Mouse (Mus musculus) retina, postnatal 1 day (tissue): ENCODE results near the gene Lrig1.

ENCODE experiments used
- DNase-seq: peaks from one replicate; pipeline ENCODE4 v3.0.0-alpha.2; 2012

Gene Lrig1

DNA sequence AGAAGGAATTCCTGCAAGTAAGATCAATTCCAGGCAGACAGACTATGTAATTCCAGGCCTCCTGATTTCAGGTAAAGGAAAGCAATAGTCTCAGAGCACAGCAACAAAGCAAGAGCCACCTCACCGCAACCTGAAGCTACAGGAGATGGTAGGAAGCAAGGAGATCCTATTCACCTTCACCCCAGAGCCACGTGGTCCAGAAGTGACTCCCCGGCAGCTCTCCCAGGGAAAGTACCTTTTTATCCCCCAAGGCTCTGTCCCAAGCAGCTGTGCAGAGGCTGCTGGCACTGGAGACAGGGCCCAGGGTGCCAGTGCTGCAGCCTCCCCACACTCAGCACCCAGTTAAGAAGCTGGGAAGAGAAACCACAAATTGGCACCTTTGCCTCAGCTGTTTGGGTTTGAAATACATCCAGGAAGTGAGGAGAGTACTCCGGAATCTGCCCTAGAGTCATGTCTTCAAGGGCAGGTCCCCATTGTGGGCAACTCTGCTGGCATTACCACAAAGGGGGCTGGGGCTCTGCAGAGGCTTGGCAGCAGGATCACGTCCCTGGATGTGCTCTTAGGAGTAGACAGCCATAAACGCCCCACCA, 53.6 kb downstream of the Lrig1 start:
- no peak for DNase-seq

DNA sequence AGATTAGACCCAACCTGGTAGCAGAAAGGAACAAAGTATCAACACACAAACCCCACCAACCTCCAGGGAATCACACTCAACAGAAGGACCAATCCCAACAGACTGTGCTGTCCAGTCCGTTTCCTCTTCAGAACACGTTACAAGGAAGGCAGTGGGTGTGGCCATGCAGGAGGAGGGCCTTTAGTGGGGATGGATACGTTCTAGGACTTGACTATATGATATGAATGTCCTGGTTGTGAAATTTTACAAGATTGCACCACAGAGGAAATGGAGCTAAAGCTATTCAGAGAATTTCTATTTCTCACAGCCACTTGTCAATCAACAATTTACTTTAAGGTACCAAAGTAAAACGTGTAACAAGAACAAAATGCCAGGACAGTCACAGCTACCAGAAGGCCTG, 54.2 kb downstream of the Lrig1 start:
- no peak for DNase-seq

DNA sequence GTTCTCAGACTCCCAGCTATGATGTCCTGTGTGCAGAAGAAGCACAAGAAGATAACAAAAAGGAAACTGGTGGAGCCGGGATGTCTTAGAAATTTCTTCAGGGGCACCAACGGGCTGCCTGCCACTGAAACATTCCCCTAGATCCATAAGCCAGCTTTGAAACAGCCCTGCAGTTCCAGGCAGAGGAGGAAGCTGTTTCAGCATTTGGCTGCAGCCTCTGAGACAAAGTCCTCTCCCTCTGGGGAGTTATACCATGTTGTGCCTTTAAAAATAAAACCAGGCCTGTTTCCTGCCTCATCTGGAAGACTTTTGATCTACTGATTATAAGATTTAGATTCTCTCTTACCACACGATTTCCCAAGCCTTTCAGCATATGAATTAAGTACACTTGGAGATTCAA, 55.3 kb downstream of the Lrig1 start:
- no peak for DNase-seq

- DNase-seq, result no peak
Measured at GRCm38 (mm10) chr6:94643989-94644388, 56.0 kb downstream of the Lrig1 start.

GRCm38 (mm10) chr6:94642048-94642447, 57.9 kb downstream of the Lrig1 start:
- DNase-seq, result no peak

DNA sequence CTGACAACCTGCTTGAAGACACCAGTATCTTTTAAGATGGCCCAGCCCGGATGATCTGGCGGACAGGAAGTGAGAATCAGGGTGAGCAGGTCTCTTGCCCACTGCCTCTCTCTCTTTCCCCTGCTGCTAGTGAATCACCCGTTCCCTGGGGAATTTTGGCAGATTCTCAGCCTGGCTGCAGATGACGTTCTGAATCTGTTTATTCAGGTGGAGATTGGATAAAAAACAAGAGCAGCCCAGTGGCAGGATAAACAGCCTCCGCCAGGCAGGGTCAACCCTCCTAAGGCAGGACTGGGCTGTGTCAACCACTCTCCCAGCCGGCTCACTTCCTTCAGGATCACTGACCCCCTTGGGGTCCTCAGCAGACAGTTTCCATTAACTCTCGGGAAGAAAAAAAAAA, 59.7 kb downstream of the Lrig1 start:
- DNase-seq, result peak; percentile 63

- DNase-seq, result no peak
Measured at GRCm38 (mm10) chr6:94637024-94637434, 62.9 kb downstream of the Lrig1 start.

DNA sequence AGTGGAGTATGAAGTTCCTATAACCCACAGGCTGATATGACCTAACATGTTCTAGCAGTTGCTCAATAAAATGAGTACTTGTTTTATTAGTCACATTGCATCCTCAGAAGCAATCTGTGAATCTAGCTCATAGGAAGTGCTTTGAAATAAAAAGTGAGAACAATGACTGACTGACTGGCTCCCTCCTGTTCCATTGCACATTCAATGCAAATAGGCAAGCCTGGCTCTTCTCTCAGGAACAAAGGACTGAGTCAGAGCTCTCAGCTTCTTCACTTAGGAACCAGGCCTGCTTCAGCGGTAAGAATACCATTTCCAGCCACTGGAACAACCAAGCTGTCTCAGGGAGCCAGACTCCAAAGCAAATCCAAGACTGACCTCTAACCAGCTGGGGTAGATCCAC, 64.6 kb downstream of the Lrig1 start:
- no peak for DNase-seq

DNA sequence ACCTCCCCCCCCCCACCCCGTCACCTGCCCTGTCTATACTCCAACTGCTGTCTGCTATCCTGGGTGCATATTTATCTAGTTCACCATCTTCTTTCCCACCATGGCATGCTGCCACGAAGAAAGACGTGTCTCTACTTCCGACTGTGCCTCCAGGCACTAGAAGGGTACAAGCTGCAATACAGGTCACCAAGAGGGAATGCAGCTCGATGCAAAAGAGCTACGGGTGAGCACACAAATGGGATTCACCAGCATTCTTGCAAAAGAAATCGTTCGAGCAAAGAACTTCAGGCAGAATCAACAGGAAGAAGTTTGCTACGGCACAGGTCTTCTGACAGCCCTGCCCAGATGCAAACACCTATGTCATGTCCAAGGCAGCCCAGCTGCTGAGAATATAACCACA, 65.2 kb downstream of the Lrig1 start:
- no peak for DNase-seq

- no peak for DNase-seq
Measured at GRCm38 (mm10) chr6:94634274-94634673, 65.7 kb downstream of the Lrig1 start.

- DNase-seq, result no peak
Measured at GRCm38 (mm10) chr6:94631779-94632082, 68.2 kb downstream of the Lrig1 start.

DNA sequence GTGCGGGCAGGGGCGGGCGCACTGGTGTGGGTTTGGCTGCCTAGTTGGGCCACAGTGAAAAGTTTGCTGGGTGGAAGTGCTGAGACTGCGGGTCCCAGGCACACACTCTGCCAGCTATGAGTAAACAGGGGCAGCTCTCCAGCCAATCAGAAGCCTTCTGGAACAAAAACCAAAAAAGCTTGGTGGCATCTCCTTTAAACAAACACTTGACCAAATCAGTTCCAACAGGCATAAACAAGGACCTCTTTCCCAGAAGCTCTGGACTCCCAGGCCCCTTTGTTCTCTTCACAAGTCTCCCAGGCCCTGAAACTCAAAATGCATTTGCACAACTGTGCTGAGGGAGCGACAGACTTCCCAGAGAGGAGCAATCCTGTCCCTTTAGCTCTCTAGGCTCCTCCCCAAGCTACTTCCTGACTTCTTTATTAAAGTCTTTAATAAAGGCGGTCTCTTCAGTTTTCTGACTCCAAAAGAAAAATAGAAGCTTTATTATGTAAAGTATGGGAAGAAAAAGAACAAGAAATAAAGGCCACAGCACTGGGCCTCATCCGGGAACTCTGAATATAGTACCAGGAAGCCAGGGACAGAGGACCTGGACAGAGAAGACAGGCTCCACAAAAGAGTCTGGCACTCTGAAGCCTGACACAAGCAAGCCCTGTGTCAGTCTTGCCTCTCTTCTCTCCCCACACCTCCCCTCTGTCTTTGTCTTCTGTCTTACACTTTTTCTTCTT, 68.7 kb downstream of the Lrig1 start:
- no peak for DNase-seq

GRCm38 (mm10) chr6:94628787-94629186, 71.2 kb downstream of the Lrig1 start:
- DNase-seq, result no peak

DNA sequence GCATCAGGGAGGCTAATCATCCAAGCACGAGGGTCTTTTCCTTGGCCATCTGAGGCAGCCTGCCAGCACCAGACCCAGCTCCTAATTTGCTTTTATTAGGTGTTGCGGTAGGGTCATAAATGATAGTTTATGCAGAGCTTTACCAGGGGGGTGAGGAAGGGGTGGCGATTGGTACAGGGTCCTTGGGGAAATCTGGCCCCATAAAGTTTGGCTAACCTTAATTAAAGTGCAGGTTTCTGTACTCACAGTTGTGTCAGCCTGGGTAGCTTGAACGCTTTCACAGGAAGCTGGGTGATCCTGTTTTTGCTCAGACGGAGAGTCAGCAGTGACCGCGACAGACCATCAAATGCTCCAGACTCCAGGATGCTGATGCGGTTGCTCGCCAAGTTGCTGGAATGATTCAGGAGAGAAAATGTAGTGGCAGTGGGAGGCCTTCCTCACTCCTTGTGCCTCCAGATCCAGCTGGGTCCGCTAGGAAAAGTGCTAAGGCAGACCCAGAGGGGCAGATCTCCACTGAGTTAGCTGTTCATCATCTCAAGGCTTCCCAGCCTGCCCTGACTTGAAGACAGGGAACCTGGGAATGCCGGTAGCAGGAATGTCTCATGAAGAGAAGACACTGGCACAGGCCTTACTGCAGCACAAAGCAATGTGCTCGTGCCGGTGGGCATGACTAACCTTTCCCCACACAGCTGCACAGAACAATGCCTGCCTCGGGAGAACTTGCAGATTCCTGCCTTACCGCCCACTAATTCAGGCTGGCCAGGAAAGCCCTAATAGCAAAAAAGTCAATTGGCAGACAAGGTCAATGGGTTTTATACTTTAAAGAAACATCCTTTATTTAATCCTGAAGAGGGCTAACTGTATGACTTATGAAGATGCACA, 72.0 kb downstream of the Lrig1 start:
- no peak for DNase-seq

DNA sequence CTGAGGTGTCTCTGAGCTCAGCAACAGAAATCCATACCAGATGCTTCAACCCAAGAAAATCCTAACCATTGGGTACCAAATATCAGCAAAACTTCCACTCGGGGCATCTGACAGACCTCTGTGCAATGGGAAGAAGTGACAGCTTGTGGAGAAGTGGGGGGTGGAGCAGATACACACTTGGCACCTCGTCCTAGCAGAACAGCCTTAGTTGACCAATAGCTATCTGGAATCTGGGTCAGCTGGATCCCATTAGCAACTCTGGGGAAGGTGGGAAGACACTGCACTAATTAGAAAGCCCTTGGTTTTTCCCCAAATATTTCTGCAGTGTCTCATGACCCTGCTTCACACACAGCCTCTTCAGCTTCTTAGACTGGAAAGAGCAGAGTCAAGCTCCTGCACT, 73.2 kb downstream of the Lrig1 start:
- DNase-seq, result peak; percentile 35

GRCm38 (mm10) chr6:94625896-94626295, 74.1 kb downstream of the Lrig1 start:
- no peak for DNase-seq

GRCm38 (mm10) chr6:94624543-94624942, 75.4 kb downstream of the Lrig1 start:
- no peak for DNase-seq

DNA sequence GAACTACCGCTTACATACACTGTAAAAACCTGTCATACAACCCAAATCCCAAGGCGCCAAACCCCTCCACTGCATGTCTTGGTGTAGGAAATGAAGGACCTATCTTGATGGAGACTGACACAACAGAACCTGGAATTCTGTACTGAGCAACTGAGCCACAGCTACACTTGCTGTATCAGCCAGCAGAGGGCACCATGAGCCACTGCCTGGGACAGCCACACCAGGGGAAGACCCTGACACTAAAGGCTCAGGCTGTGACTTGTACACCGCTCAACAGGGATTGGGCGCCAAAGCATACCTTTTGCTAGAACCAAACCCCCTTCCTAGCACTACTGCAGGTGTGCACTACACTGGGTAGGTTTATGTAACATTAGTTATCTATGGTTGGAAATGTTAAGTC, 77.0 kb downstream of the Lrig1 start:
- DNase-seq, result peak; percentile 70

GRCm38 (mm10) chr6:94620801-94621301, 79.1 kb downstream of the Lrig1 start:
- DNase-seq, result no peak

GRCm38 (mm10) chr6:94620287-94620686, 79.7 kb downstream of the Lrig1 start:
- no peak for DNase-seq

- DNase-seq, result no peak
Measured at GRCm38 (mm10) chr6:94618671-94619070, 81.3 kb downstream of the Lrig1 start.

DNA sequence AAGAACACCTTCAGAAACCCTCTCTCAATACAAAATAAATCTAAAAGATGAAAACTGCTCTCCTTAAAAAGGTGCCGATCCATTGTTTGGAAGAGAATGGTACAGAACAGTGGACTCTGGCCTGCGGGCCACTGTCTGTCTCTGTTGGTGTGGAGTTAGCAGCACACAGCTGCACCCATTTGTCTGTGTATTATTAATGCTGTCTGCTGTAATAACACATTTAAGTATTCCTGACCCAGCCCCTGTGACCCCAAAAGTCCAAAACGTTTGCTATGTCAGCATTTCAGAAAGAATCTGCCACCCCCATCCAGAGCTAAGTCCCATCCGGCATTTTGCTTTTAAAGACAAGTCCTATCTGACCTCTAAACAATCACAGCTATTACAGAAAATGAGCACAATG, 84.0 kb downstream of the Lrig1 start:
- no peak for DNase-seq

DNA sequence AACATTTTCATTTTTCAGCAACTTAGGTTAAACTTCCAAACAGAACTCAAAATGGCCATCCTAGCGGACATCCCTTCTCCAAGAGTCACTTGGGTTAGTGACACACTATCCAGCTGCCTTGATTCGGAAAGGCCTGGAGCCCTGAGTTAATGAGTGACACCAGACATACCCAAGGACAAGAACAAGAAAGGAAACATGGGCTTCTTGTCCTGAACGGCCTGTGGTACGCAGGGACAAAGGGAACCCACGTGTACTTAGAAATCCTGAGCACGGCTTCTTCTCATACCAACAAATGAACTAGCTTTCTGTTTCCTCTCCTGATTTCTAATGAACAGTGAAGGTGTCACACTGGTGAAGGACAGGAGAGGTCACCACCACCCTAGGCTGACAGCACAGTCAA, 85.6 kb downstream of the Lrig1 start:
- no peak for DNase-seq
